Mouse (Mus musculus) forebrain, embryonic 14.5 days (tissue): ENCODE measurements at regions not wholly inside any gene's neighbourhood (a gene's known extent, or its start where the extent isn't known, plus 50 kb on each side); places are given as distances from the start of the nearest gene placed in this dataset.

Experiments used
- ATAC-seq: fragments of 200-750 bp; cut with Nextera tagmentation; 2 replicates; pipeline ENCODE4 v1.8.0; 2017; ENCODE audit warnings: mild to moderate bottlenecking, moderate library complexity
- DNase-seq: peaks from one replicate; pipeline ENCODE4 v3.0.0-alpha.2; 2015; ENCODE audit warnings: low spot score
- H3K27ac ChIP-seq: fragments of 300-500 bp; sonication (generic); 2 replicates; pipeline ENCODE4 v1.5.1; 2014; ENCODE audit warnings: low read depth, mild to moderate bottlenecking, control low read depth, low read length, moderate library complexity
- H3K27me3 ChIP-seq: fragments of 300-500 bp; sonication (generic); replicated peaks from 2 replicates; pipeline ENCODE4 v1.6.1; 2014; ENCODE audit warnings: low read length, control low read depth, mixed read lengths; ENCODE audit not compliant: control insufficient read depth, insufficient read depth
- H3K36me3 ChIP-seq: fragments of 300-500 bp; sonication (generic); 2 replicates; pipeline ENCODE4 v1.6.1; 2014; ENCODE audit warnings: low read length, control low read depth; ENCODE audit not compliant: control insufficient read depth, insufficient read depth
- H3K4me1 ChIP-seq: fragments of 300-500 bp; sonication (generic); 2 replicates; pipeline ENCODE4 v1.6.1; 2014; ENCODE audit warnings: antibody characterized with exemption, low read length, control low read depth; ENCODE audit not compliant: control insufficient read depth, insufficient read depth
- H3K4me2 ChIP-seq: fragments of 300-500 bp; sonication (generic); 2 replicates; pipeline ENCODE4 v1.6.1; 2014; ENCODE audit warnings: mild to moderate bottlenecking, control low read depth, low read length
- H3K4me3 ChIP-seq: fragments of 300-500 bp; sonication (generic); 2 replicates; pipeline ENCODE4 v1.5.1; 2014; ENCODE audit warnings: low read depth, low read length, control low read depth
- H3K9ac ChIP-seq: fragments of 300-500 bp; sonication (generic); 2 replicates; pipeline ENCODE4 v1.6.1; 2014; ENCODE audit warnings: mild to moderate bottlenecking, low read length, control low read depth, moderate library complexity
- H3K9me3 ChIP-seq: fragments of 300-500 bp; sonication (generic); replicated peaks from 2 replicates; pipeline ENCODE4 v1.6.1; 2016; ENCODE audit warnings: low read length, control low read depth, mixed read lengths; ENCODE audit not compliant: control insufficient read depth
- WGBS: fragments of 180-500 bp; shearing (Covaris S2); extraction: QIAGEN DNeasy Blood & Tissue Kit; methylation state at CpG from one replicate; pipeline ENCODE4 v1.1.7; 2014; 5-methylcytosine and 5-hydroxymethylcytosine counted together

DNA sequence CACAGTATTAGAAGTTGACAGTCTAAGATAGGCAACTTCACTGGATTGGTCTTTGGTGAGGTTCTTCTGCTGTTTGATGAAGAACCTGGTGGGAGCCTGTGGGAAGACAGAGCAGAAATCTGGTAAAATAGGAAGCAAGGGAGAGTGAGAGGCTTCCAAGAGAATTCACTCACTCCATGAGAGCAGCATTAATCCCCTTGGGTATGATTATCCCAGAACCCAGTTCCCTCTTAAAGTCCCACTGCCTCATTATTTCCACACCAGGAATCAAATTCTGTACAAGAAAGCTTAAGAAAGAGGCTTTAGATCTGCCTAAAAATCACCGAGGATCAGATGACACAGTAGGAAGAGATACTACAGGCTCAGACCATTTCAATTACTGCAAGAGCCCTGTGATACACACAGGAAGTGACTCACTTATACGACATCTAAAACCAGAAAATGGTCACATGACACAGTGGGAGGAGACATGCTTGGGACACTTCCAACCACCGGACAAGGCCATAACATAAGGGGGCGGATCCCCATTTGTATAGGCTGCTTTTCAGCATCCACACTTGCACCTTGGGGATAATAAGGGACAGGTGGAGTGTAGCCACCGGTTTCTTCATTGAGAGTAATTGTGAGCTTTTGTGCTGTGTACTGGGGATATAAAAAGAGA, 168.2 kb downstream of the Cemip2 start:
- no peak overlapping the region for H3K9ac ChIP-seq
- WGBS, result 48% methylated on average over 5 of the region's 5 CpGs
- ATAC-seq (no peak), DNase-seq (no peak)
- no peak overlapping the region for H3K4me2 ChIP-seq
- H3K4me3 ChIP-seq, result no peak overlapping the region
- no peak overlapping the region for H3K27ac ChIP-seq
- no peaks in the 10 kb centered on the region for H3K27me3 ChIP-seq
- H3K4me1 ChIP-seq, result no peaks in the 10 kb centered on the region
- no peaks in the 10 kb centered on the region for H3K36me3 ChIP-seq
- H3K9me3 ChIP-seq, result no peaks in the 10 kb centered on the region

DNA sequence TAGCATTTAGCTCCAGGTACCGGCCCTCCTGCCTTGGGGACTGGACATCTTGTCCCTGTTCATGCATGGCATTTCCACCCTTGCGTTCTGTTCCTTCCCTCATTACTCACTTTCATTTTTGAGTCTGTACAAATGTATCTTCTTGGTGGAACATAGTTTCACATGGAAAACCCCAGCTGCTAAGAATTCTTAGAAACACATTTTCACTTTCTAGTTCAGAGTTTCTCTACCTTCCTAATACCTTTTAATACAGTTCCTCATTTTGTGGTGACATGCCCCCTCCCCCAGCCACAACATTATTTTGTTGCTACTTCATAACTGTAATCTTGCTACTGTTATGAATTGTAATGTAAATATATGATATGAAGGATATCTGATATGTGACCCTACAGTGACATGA, 169.9 kb downstream of the Cemip2 start:
- Histone ChIP-seq H3K4me2 (no peak overlapping the region), H3K4me3 (no peak overlapping the region), H3K27me3 (no peaks in the 10 kb centered on the region), H3K9ac (no peak overlapping the region), H3K27ac (no peak overlapping the region), H3K36me3 (no peaks in the 10 kb centered on the region), H3K4me1 (no peaks in the 10 kb centered on the region), H3K9me3 (no peaks in the 10 kb centered on the region)
- ATAC-seq (no peak), DNase-seq (no peak)
- 98% methylated on average over 2 of the region's 2 CpGs for WGBS

DNA sequence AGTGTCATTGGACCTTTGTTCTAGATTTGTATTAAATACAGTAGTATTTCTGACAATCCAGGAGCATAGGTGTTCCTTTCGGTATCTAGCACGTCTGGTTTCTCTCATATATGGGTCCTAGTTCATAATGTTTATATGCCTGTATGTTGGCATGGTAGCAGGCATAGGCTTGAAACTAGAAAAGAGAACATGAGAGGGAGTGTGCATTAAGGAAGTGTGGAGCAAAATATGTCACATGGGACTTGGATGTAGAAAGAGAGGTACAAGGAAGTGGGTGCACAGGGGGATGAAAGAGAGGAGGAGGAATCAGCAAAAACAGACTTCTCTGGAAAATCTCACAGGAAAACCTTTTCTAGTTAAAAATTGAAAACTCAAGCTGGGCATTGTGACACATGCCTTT, 176.2 kb upstream of the Trpm3 start:
- Histone ChIP-seq H3K9me3 (no peaks in the 10 kb centered on the region), H3K9ac (no peak overlapping the region), H3K36me3 (no peaks in the 10 kb centered on the region), H3K4me3 (no peak overlapping the region), H3K4me1 (no peaks in the 10 kb centered on the region), H3K27me3 (no peaks in the 10 kb centered on the region), H3K4me2 (no peak overlapping the region), H3K27ac (no peak overlapping the region)
- DNase-seq (no peak), ATAC-seq (no peak)
- WGBS, result 91% methylated on average over 2 of the region's 2 CpGs

DNA sequence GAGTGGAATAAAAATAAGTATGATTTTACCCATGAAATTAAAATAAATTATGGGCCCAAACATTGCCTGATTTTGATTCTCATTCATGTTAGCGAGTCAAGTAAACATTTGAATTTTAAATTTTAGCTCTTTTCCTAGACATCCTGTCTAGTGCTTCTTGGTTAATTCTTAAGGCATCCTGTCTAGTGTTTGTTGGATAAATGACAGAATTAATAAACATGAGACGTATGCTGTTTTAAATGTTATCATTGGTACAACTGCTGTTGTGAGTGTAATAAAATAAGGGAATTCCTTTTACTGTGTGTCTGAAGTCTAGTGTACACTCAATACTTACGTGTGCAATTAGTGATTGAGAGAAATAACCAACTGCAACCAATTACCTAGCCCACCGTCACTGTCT, 149.0 kb upstream of the Trpm3 start:
- WGBS, result 76% methylated on average over 4 of the region's 4 CpGs
- no peak for DNase-seq
- Histone ChIP-seq H3K4me1 (no peaks in the 10 kb centered on the region), H3K4me3 (no peak overlapping the region), H3K27me3 (no peaks in the 10 kb centered on the region), H3K4me2 (no peak overlapping the region), H3K36me3 (no peaks in the 10 kb centered on the region), H3K9ac (no peak overlapping the region), H3K9me3 (no peaks in the 10 kb centered on the region; the same call in 1 of the 2 replicates), H3K27ac (no peak overlapping the region)
- ATAC-seq, result no peak

DNA sequence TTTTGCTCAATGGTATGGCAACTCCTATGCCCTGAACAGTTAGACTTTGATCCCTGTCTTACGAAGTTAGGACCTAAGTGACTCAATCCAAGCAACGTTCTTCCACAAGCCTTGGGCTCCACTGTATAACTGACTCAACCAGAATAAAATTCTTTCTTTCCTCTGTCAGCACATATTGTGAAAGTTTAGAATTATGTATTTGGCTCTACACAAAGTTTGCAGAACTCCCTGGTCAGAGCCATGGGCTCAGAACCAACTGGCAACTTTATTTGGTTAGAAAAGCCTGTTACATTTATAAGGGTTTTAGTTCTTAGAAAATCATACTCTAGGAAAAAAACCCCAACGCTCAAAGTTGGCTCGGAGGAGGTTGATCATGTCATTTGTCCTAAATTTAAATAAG, 147.9 kb upstream of the Trpm3 start:
- H3K27me3 ChIP-seq, result no peaks in the 10 kb centered on the region
- H3K27ac ChIP-seq, result no peak overlapping the region
- H3K9ac ChIP-seq, result no peak overlapping the region
- DNase-seq (no peak), ATAC-seq (no peak)
- no peak overlapping the region for H3K4me3 ChIP-seq
- no peaks in the 10 kb centered on the region for H3K4me1 ChIP-seq
- no peak overlapping the region for H3K4me2 ChIP-seq
- H3K36me3 ChIP-seq, result no peaks in the 10 kb centered on the region
- WGBS, result 88% methylated on average over 4 of the region's 4 CpGs
- H3K9me3 ChIP-seq, result no peaks in the 10 kb centered on the region; the same call in 1 of the 2 replicates

DNA sequence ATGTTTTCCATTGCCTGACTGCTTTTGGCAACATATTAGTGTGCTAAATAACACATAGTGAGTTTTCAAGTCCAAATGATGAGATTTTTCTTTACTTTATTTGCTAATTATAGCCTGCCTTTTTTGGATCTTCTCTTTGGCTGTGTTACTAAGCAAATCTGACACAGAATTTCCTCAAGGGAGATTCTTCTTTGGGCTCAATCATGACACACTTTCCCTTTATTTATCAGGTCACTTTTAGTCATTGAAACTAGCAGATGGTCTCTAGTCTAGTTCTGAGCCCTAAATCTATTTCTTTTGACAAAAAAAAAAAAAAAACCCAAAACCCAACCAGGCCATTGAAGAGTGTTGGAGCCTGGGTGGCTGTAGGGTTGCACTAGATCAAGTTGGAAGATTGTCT, 147.4 kb upstream of the Trpm3 start:
- Histone ChIP-seq H3K4me1 (no peaks in the 10 kb centered on the region), H3K9ac (no peak overlapping the region), H3K4me3 (no peak overlapping the region), H3K27ac (no peak overlapping the region), H3K4me2 (no peak overlapping the region), H3K9me3 (no peaks in the 10 kb centered on the region; the same call in 1 of the 2 replicates), H3K27me3 (no peaks in the 10 kb centered on the region), H3K36me3 (no peaks in the 10 kb centered on the region)
- ATAC-seq, result no peak
- DNase-seq, result peak; percentile 19

DNA sequence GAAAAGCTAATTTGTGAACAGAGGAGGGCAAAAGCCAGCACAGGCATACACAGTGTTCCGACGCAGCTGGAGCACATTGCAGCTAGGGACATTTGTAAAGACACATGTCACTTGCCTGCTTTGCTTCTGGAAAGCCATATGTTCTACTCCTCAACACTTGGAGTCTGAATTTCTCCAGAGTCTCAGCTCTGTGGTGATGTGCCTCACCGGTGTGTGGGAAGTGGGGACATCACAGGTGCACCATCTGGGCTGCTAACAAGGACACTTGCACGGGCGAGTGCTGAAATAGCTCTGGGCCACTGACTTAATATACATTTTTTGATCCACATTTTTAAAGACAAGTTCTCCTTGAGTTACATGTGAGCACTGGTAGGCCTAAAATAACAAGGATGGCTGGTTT, 139.2 kb upstream of the Trpm3 start:
- Histone ChIP-seq H3K36me3 (no peaks in the 10 kb centered on the region), H3K9me3 (no peaks in the 10 kb centered on the region), H3K4me2 (no peak overlapping the region), H3K27me3 (no peaks in the 10 kb centered on the region), H3K4me3 (no peak overlapping the region), H3K9ac (no peak overlapping the region), H3K4me1 (no peaks in the 10 kb centered on the region), H3K27ac (no peak overlapping the region)
- DNase-seq (no peak), ATAC-seq (no peak)
- WGBS, result 78% methylated on average over 5 of the region's 5 CpGs

DNA sequence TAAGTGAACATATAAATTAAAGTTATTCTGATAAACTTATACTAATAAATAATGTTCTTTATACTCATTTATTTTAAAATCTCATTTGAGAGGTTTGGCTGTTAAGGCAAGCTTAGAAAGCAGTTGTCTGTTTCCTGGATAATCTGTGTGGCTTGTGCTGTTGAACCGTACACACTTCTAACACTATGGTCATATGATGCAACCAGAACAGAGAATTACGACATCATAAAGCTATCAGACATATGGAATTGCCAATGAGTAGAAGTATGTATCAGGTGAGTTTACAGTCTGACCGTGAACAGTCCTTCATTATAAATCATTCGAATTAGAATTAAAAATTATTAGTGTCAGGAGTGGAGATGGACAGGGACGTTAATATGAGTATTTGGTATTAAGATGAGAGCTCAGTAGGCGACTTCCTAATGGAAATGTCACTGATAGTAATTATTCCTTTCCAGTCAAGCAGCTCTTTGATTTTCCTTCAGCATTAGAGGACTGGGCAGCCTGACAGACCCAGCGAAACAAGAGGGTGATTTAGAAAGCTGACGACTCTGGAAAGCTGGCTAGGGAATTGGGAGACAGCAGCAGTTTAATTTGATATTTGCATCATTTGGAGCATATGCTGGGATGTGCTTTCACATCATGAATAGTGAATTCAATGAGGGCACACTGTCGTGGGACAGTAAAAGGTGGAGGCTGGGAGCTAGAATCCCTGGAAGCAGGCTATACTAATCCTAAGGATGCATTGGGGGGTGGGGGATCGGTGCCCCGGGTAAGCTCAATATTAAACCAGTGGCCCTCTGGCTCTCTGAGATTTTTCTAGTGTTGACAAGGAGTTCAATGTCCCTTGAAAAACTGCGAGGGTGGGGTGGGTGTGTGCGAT, 130.6 kb upstream of the Trpm3 start:
- no peaks in the 10 kb centered on the region for H3K36me3 ChIP-seq
- H3K4me3 ChIP-seq, result no peak overlapping the region
- no peak overlapping the region for H3K27ac ChIP-seq
- 0 out of 2 replicates have a peak, but pooled peaks have one; percentile 23 for ATAC-seq
- H3K27me3 ChIP-seq, result no peaks in the 10 kb centered on the region
- peak; percentile 35 for DNase-seq
- H3K9ac ChIP-seq, result no peak overlapping the region
- 80% methylated on average over 13 of the region's 13 CpGs for WGBS
- H3K9me3 ChIP-seq, result no peaks in the 10 kb centered on the region
- no peaks in the 10 kb centered on the region for H3K4me1 ChIP-seq
- no peak overlapping the region for H3K4me2 ChIP-seq

DNA sequence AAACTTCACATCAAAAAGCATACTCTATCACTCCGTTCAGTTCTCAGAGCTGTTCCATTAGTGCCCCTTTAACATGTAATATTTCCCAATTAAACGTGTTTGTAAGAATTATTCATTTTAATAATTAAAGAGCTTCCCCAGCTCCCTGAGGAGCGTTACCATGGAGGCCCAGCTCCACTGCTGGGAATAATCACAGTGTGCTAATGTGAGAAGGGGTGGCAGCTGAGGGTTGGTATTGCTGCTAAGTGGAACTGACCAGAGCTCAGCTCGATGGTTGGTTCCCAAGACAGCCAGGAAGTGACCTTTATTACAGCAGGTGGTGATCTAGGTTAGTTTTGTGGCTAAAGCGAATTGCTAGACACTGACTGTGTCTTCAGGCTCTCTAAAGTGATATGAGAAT, 128.6 kb upstream of the Trpm3 start:
- ATAC-seq, result no peak
- Histone ChIP-seq H3K27me3 (no peaks in the 10 kb centered on the region), H3K4me2 (no peak overlapping the region), H3K27ac (no peak overlapping the region), H3K9me3 (no peaks in the 10 kb centered on the region), H3K36me3 (no peaks in the 10 kb centered on the region), H3K9ac (no peak overlapping the region), H3K4me1 (no peaks in the 10 kb centered on the region), H3K4me3 (no peak overlapping the region)
- DNase-seq, result no peak
- 71% methylated on average over 5 of the region's 5 CpGs for WGBS
